Comparison of ENCODE assay signal across 8 mouse cellular contexts in the genomic region with DNA sequence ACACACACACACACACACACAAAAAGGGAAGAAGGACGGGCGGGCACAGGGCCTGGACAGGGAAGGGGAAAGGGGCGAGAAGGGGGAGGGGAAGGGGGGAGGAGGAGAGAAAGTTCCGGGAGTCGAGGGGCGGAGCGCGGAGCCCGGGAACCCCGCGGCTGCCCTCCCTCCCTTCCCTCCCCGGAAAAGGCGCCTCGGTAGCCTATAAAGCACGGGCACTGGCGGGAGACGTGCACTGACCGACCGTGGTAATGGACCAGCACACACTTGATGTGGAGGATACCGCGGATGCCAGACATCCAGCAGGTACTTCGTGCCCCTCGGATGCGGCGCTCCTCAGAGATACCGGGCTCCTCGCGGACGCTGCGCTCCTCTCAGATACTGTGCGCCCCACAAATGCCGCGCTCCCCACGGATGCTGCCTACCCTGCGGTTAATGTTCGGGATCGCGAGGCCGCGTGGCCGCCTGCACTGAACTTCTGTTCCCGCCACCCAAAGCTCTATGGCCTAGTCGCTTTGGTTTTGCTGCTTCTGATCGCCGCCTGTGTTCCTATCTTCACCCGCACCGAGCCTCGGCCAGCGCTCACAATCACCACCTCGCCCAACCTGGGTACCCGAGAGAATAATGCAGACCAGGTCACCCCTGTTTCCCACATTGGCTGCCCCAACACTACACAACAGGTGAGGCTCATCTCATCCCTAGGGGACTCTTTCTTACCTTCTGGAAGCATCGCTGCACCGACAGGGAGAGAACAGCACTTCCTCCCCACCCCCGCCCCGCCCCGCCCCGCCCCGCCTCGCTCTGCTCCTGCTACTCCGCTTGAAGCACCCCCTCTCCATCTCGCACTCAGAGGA. TPM values are rescaled to one million over a fixed set of nuclear protein-coding genes. Genes with fewer than 3 reads are reported as not detected.
A peak's percentile ranks its signal among the peaks of the same experiment; 100 is the strongest.
DNase-seq lines count a peak whose midpoint lies in the region; ATAC-seq and TF ChIP-seq lines count a peak whose summit lies in the region.

Gene Tnfsf9 (plus strand): TSS at position 145 of the 854 bp plus-strand sequence.

- peak within 1 kb of the TSS; percentile 75 for H3K4me2 ChIP-seq in limb, embryonic 12.5 days
- peak within 1 kb of the TSS; percentile 90 for H3K4me2 ChIP-seq in midbrain, embryonic 13.5 days (replicated peaks)

- no peak for DNase-seq in layer of hippocampus, adult 2 months (ENCODE audit: low spot score in 2 of 2)
- no peak for DNase-seq in layer of hippocampus, adult 11-12 months (ENCODE audit: low spot score)
- DNase-seq in NIH3T3 (ENCODE audit: low read depth) = peak; percentile 90
- DNase-seq in embryo, embryonic 9.5 days (ENCODE audit: extremely low spot score) = peak; percentile 83
- peak; percentile 30 to 44 for DNase-seq in heart, postnatal 10 days
- DNase-seq in thymus, postnatal 14 days = peak; percentile 38

- TF ChIP-seq CTCF in layer of hippocampus, adult 2 months (conservative IDR thresholded peaks at IDR 0.05) = no peak

- no peaks in the 10 kb centered on the region for H3K9me3 ChIP-seq in limb, embryonic 12.5 days
- no peaks in the 10 kb centered on the region for H3K9me3 ChIP-seq in midbrain, embryonic 13.5 days

- peak within 1 kb of the TSS; percentile 75 for H3K4me3 ChIP-seq in layer of hippocampus, adult 2 months
- H3K4me3 ChIP-seq in limb, embryonic 12.5 days (replicated peaks) = peak within 1 kb of the TSS; percentile 66
- H3K4me3 ChIP-seq in midbrain, embryonic 13.5 days (replicated peaks) = peak within 1 kb of the TSS; percentile 61

- peak within 1 kb of the TSS; percentile 61; the same call in 1 of the 2 replicates for H3K27ac ChIP-seq in layer of hippocampus, adult 2 months
- peak within 1 kb of the TSS; percentile 74 for H3K27ac ChIP-seq in limb, embryonic 12.5 days
- no peak within 1 kb of the TSS for H3K27ac ChIP-seq in midbrain, embryonic 13.5 days

- H3K9ac ChIP-seq in limb, embryonic 12.5 days (replicated peaks) = peak within 1 kb of the TSS; percentile 83
- peak within 1 kb of the TSS; percentile 81 for H3K9ac ChIP-seq in midbrain, embryonic 13.5 days (replicated peaks)

- H3K27me3 ChIP-seq in limb, embryonic 12.5 days = no peaks in the 10 kb centered on the region
- H3K27me3 ChIP-seq in midbrain, embryonic 13.5 days = no peaks in the 10 kb centered on the region

- WGBS in limb, embryonic 12.5 days = 1% methylated on average over 59 of the region's 61 CpGs
- under 1% methylated on average over 59 of the region's 61 CpGs for WGBS in midbrain, embryonic 13.5 days

- ATAC-seq in limb, embryonic 12.5 days (ENCODE audit: insufficient number of reproducible peaks, insufficient read depth, low FRiP score, low TSS enrichment, low read depth) = peak; percentile 69
- ATAC-seq in midbrain, embryonic 13.5 days = peak; percentile 85

- H3K4me1 ChIP-seq in limb, embryonic 12.5 days (replicated peaks) = peaks cover 22% of the 10 kb centered on the region
- peaks cover 29% of the 10 kb centered on the region for H3K4me1 ChIP-seq in midbrain, embryonic 13.5 days (replicated peaks)

- 0 out of 2 replicates have a peak, but pooled peaks cover 4% of the 10 kb centered on the region for H3K36me3 ChIP-seq in limb, embryonic 12.5 days
- H3K36me3 ChIP-seq in midbrain, embryonic 13.5 days = no peaks in the 10 kb centered on the region

- intact Hi-C loops in heart, postnatal 10 days (cut with DNase I) = no loop called here

RNA-seq across cellular contexts. Expression of gene Tnfsf9, which starts in this region (rescaled TPM):
- under 1 TPM; 0.37 to 0.38 TPM for total RNA-seq in layer of hippocampus, adult 2 months (2021)
- total RNA-seq in heart, postnatal 10 days (2021) = under 1 TPM; 0.67 to 0.79 TPM
- polyA plus RNA-seq in limb, embryonic 12.5 days (2016; fragmentation: Nextera tagmentation; extraction: Ambion mirVana) = 10.2 and 11.3 TPM in 2 replicates
- 5.7 and 6.6 TPM in 2 replicates for polyA plus RNA-seq in midbrain, embryonic 13.5 days (2015; fragmentation: Nextera tagmentation; extraction: Ambion mirVana)

Comparison
In these comparisons a context has a peak if more than half of its experiments do, and no peak if none do; other contexts are left out.
1. Peak in DNase-seq in heart, postnatal 10 days; RNA of the gene not detected or under 1 TPM.
2. DNase-seq: peak in NIH3T3 (single experiment), embryo, embryonic 9.5 days (single experiment) and thymus, postnatal 14 days (single experiment); none in layer of hippocampus, adult 2 months (0 of 2) and layer of hippocampus, adult 11-12 months (single experiment).
3. Peak in every context shown above with its lines, with median percentiles within 50 percentile points of each other: H3K4me3 ChIP-seq.